Comparison of ENCODE assay signal across 11 mouse cellular contexts in the genomic region with DNA sequence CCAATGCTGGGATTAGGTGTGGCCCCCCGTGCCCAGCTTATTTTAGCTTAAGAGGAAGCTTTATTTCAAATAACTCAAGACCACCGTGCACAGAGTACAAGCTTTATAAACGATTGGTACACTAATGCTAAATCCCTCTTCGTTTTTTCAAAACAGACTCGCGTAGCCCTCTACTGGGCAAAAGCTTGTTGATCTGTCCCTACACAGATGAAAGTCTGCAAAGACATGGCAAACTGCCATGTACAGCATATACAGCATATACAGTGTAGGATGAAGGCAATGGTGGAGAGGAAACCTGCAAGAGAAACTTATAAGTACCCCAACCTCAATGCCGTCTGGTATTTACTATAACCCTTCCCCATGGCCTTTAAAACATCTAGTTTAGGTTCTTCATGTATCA. TPM values are rescaled to one million over a fixed set of nuclear protein-coding genes. Genes with fewer than 3 reads are reported as not detected.
DNase-seq lines count a peak whose midpoint lies in the region; ATAC-seq and TF ChIP-seq lines count a peak whose summit lies in the region.
"Had no signal": no experiment of that assay in that cellular context is flagged by ENCODE, and none has a peak within 500 bp of the region (broad histone marks: within the 10 kb centered on the region; RNA-seq: fewer than 3 reads in every experiment).

No protein-coding gene starts in this region.

- no peak overlapping the region for H3K9ac ChIP-seq in heart, adult 2 months (ENCODE audit: low read depth, low read length)
- no peak overlapping the region for H3K9ac ChIP-seq in heart, embryonic 11.5 days (ENCODE audit: low read depth, low read length)
- H3K9ac ChIP-seq in limb, embryonic 11.5 days (ENCODE audit: low read length) = no peak overlapping the region

- ATAC-seq in heart, embryonic 11.5 days (replicated peaks; ENCODE audit: insufficient number of reproducible peaks, low FRiP score, low TSS enrichment) = no peak
- no peak for ATAC-seq in limb, embryonic 11.5 days (ENCODE audit: insufficient number of reproducible peaks, low FRiP score, low TSS enrichment, low read depth)

- no peak overlapping the region for H3K4me3 ChIP-seq in heart, adult 2 months
- H3K4me3 ChIP-seq in heart, embryonic 11.5 days (ENCODE audit: low read depth, low read length) = no peak overlapping the region
- H3K4me3 ChIP-seq in limb, embryonic 11.5 days (ENCODE audit: low read depth, low read length) = no peak overlapping the region
- no peak overlapping the region for H3K4me3 ChIP-seq in limb, embryonic 10.5 days
- H3K4me3 ChIP-seq in cortical plate, adult 2 months (ENCODE audit: insufficient read depth, low read length) = no peak overlapping the region

- H3K36me3 ChIP-seq in heart, adult 2 months (ENCODE audit: control insufficient read depth, insufficient read depth, low read length) = no peaks in the 10 kb centered on the region
- no peaks in the 10 kb centered on the region for H3K36me3 ChIP-seq in heart, embryonic 11.5 days (ENCODE audit: control insufficient read depth, insufficient read depth, low read length)
- H3K36me3 ChIP-seq in limb, embryonic 11.5 days (ENCODE audit: control insufficient read depth, insufficient read depth, low read length) = no peaks in the 10 kb centered on the region
- H3K36me3 ChIP-seq in limb, embryonic 10.5 days = no peaks in the 10 kb centered on the region
- H3K36me3 ChIP-seq: G1E had no signal

- intact Hi-C loops in heart, adult 2 months (cut with DNase I) = no loop called here

- 47% methylated on average over 7 of the region's 7 CpGs for WGBS in heart, adult 2 months
- 66% methylated on average over 7 of the region's 7 CpGs for WGBS in heart, embryonic 11.5 days (ENCODE audit: insufficient replicate concordance)
- WGBS in limb, embryonic 11.5 days = 78% methylated on average over 7 of the region's 7 CpGs
- WGBS in limb, embryonic 10.5 days = 79% methylated on average over 7 of the region's 7 CpGs

- H3K79me2 ChIP-seq in heart, adult 2 months (replicated peaks; ENCODE audit: control insufficient read depth, insufficient read depth, low read length) = no peaks in the 10 kb centered on the region

- H3K9me3 ChIP-seq in heart, embryonic 11.5 days (replicated peaks; ENCODE audit: control insufficient read depth, low read length) = no peaks in the 10 kb centered on the region
- no peaks in the 10 kb centered on the region for H3K9me3 ChIP-seq in limb, embryonic 11.5 days (ENCODE audit: control insufficient read depth, low read length)
- H3K9me3 ChIP-seq in limb, embryonic 10.5 days (replicated peaks) = no peaks in the 10 kb centered on the region; the same call in 1 of the 2 replicates

- H3K4me2 ChIP-seq in heart, embryonic 11.5 days = no peak overlapping the region
- no peak overlapping the region for H3K4me2 ChIP-seq in limb, embryonic 11.5 days (ENCODE audit: low read depth, severe bottlenecking)

- no peaks in the 10 kb centered on the region for H3K27me3 ChIP-seq in heart, adult 2 months (ENCODE audit: control insufficient read depth, insufficient read depth, low read length)
- no peaks in the 10 kb centered on the region for H3K27me3 ChIP-seq in heart, embryonic 11.5 days (ENCODE audit: control insufficient read depth, insufficient read depth, low read length)
- no peaks in the 10 kb centered on the region for H3K27me3 ChIP-seq in limb, embryonic 11.5 days (ENCODE audit: control insufficient read depth, insufficient read depth, low read length)
- no peaks in the 10 kb centered on the region for H3K27me3 ChIP-seq in limb, embryonic 10.5 days (ENCODE audit: low read depth, poor library complexity, severe bottlenecking)

- peak; percentile 30; the same call in 1 of the 2 replicates for TF ChIP-seq CTCF in heart, adult 2 months (IDR thresholded peaks at IDR 0.05)
- TF ChIP-seq CTCF in cortical plate, adult 2 months (IDR thresholded peaks at IDR 0.05; ENCODE audit: extremely low read depth, insufficient read depth, low read length) = 0 out of 2 replicates have a peak, but pooled peaks have one; percentile 16

- no peak for DNase-seq in heart, adult 2 months
- DNase-seq in limb, embryonic 11.5 days (ENCODE audit: low spot score) = peak; percentile 37
- DNase-seq in limb, embryonic 10.5 days (ENCODE audit: low spot score) = no peak
- DNase-seq in retina, embryonic 14.5 days (ENCODE audit: low spot score) = peak; percentile 63
- no peak for DNase-seq in yolk sac, embryonic 10.5 days (ENCODE audit: low spot score)
- DNase-seq in layer of hippocampus, adult 8-10 months (ENCODE audit: low spot score in 2 of 2) = no peak
- DNase-seq: gastrocnemius, postnatal 14 days; layer of hippocampus, adult 9-11 months had no signal

- no peaks in the 10 kb centered on the region for H3K4me1 ChIP-seq in heart, adult 2 months (ENCODE audit: control insufficient read depth, insufficient read depth, low read length)
- no peaks in the 10 kb centered on the region for H3K4me1 ChIP-seq in heart, embryonic 11.5 days (ENCODE audit: control insufficient read depth, insufficient read depth, low read length)
- H3K4me1 ChIP-seq in limb, embryonic 11.5 days (ENCODE audit: control insufficient read depth, insufficient read depth, low read length) = no peaks in the 10 kb centered on the region
- H3K4me1 ChIP-seq in limb, embryonic 10.5 days = no peaks in the 10 kb centered on the region
- H3K4me1 ChIP-seq in cortical plate, adult 2 months (ENCODE audit: control insufficient read depth, insufficient read depth, low read length) = no peaks in the 10 kb centered on the region

- no peak overlapping the region for H3K27ac ChIP-seq in heart, adult 2 months
- no peak overlapping the region for H3K27ac ChIP-seq in heart, embryonic 11.5 days (ENCODE audit: low read depth, low read length)
- H3K27ac ChIP-seq in limb, embryonic 11.5 days (replicated peaks; ENCODE audit: low read depth, low read length) = no peak overlapping the region
- H3K27ac ChIP-seq in limb, embryonic 10.5 days = no peak overlapping the region
- no peak overlapping the region for H3K27ac ChIP-seq in cortical plate, adult 2 months (ENCODE audit: insufficient read depth, low read length)

- TF ChIP-seq EP300 in heart, adult 2 months (IDR thresholded peaks at IDR 0.05; ENCODE audit: insufficient read depth, low read depth, low read length) = no peak

- TF ChIP-seq POLR2A in heart, adult 2 months (IDR thresholded peaks at IDR 0.05; ENCODE audit: insufficient read depth, low read depth, low read length) = no peak
- no peak for TF ChIP-seq POLR2A in cortical plate, adult 2 months (IDR thresholded peaks at IDR 0.05; ENCODE audit: extremely low read depth, insufficient read depth, low read length)

RNA-seq across cellular contexts. Expression of gene Rbms3, which starts 46.1 kb away (rescaled TPM):
- total RNA-seq in heart, adult 2 months (2021) = 10 to 100 TPM in 1 of 2 experiments, 1 to 10 TPM in 1; 8.8 to 12.5 TPM
- polyA plus RNA-seq in heart, adult 2 months (2012; rRNA removed) = 8.1 and 10.2 TPM in 2 replicates
- 34.2 and 41.2 TPM in 2 replicates for polyA plus RNA-seq in heart, embryonic 11.5 days (2014; fragmentation: Nextera tagmentation; extraction: Ambion mirVana)
- polyA plus RNA-seq in limb, embryonic 11.5 days (2014; fragmentation: Nextera tagmentation; extraction: Ambion mirVana) = 51.1 and 51.9 TPM in 2 replicates
- 29.3 and 35.2 TPM in 2 replicates for polyA plus RNA-seq in limb, embryonic 10.5 days (2016; fragmentation: Nextera tagmentation; extraction: Ambion mirVana)
- polyA plus RNA-seq in cortical plate, adult 2 months (2012; rRNA removed) = 5.0 and 5.3 TPM in 2 replicates
- total RNA-seq in layer of hippocampus, adult 8-10 months (2022) = 10 to 100 TPM; 13.8 to 17.5 (median 13.9) TPM
- polyA plus RNA-seq: G1E had no signal

Comparison
In these comparisons a context has a peak if more than half of its experiments do, and no peak if none do; other contexts are left out.
1. DNase-seq: peak in limb, embryonic 11.5 days (single experiment) and retina, embryonic 14.5 days (single experiment); none in heart, adult 2 months (0 of 2), limb, embryonic 10.5 days (single experiment), yolk sac, embryonic 10.5 days (single experiment) and layer of hippocampus, adult 8-10 months (0 of 2).